Mouse (Mus musculus) CH12.LX (cell line): ENCODE measurements around the gene Gm11487.

Experiments
- CTCF ChIP-seq, 2 experiments: IDR thresholded peaks in 1 of 2; conservative IDR thresholded peaks in 1 of 2; 2 replicates each; pipeline ENCODE4 v1.5.1; 2011 to 2012; ENCODE audit warnings: low read depth in 2 of 2, low read length in 2 of 2, improper control_type of control experiment in 1 of 2, inconsistent platforms in 1 of 2, mild to moderate bottlenecking in 1 of 2, moderate library complexity in 1 of 2
- ELF1 ChIP-seq: IDR thresholded peaks from 2 replicates; pipeline ENCODE4 v1.6.1; 2014; ENCODE audit warnings: low read depth, mild to moderate bottlenecking, inconsistent platforms, low read length, improper control_type of control experiment
- EP300 ChIP-seq: IDR thresholded peaks from 2 replicates; pipeline ENCODE4 v1.6.1; 2011; ENCODE audit warnings: low read length, improper control_type of control experiment
- KAT2A ChIP-seq: IDR thresholded peaks from 2 replicates; pipeline ENCODE4 v1.6.1; 2012; ENCODE audit warnings: low read length, improper control_type of control experiment, inconsistent platforms; ENCODE audit not compliant: insufficient replicate concordance
- MAX ChIP-seq: IDR thresholded peaks from 2 replicates; pipeline ENCODE4 v1.6.1; 2011; ENCODE audit warnings: low read length, improper control_type of control experiment
- MXI1 ChIP-seq: IDR thresholded peaks from 2 replicates; pipeline ENCODE4 v1.6.1; 2011; ENCODE audit warnings: mild to moderate bottlenecking, low read depth, low read length, improper control_type of control experiment
- NELFE ChIP-seq: IDR thresholded peaks from 2 replicates; pipeline ENCODE4 v1.6.1; 2011; ENCODE audit warnings: low read depth, low read length, improper control_type of control experiment
- POLR2A ChIP-seq: IDR thresholded peaks from 2 replicates; pipeline ENCODE4 v1.6.1; 2011; ENCODE audit warnings: low read depth, mild to moderate bottlenecking, improper control_type of control experiment, low read length
- POLR2AphosphoS2 ChIP-seq: IDR thresholded peaks from 2 replicates; pipeline ENCODE4 v1.6.1; 2011; ENCODE audit warnings: low read depth, low read length, improper control_type of control experiment
- SIN3A ChIP-seq: IDR thresholded peaks from 2 replicates; pipeline ENCODE4 v1.6.1; 2012; ENCODE audit warnings: low read length, improper control_type of control experiment, inconsistent platforms
- TCF12 ChIP-seq: IDR thresholded peaks from 2 replicates; pipeline ENCODE4 v1.6.1; 2014; ENCODE audit warnings: low read depth, mild to moderate bottlenecking, inconsistent platforms, low read length, improper control_type of control experiment
- ZKSCAN1 ChIP-seq: IDR thresholded peaks from 2 replicates; pipeline ENCODE4 v1.6.1; 2012; ENCODE audit warnings: low read depth, inconsistent platforms, low read length, improper control_type of control experiment, borderline replicate concordance
- ZMIZ1 ChIP-seq: IDR thresholded peaks from 2 replicates; pipeline ENCODE4 v1.6.1; 2012; ENCODE audit warnings: low read depth, mild to moderate bottlenecking, inconsistent platforms, low read length, improper control_type of control experiment

DNA sequence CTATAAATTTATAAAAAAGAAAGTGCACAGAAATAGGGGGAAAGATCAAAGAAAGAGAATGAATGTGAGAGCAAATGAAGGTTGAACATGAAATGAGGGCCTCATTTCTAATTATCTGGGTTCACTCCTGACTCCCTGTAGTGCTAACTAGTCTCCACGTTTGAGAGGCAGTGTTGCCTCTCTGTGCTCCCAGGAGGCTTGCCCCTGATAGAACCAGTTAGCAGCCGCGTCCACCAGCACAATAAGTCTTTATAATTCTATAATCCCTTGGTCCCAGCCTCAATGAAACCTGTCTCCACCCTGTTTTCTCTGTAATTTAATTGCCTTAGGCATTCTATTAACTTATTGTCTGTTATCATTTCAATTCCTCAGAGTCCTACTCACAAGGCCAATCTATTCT, 38.3 kb downstream of the Gm11487 start:
- TF ChIP-seq POLR2A, result no peak
- no peak for TF ChIP-seq ZKSCAN1
- TF ChIP-seq POLR2AphosphoS2, result no peak
- no peak for TF ChIP-seq EP300
- TF ChIP-seq ZMIZ1, result no peak
- TF ChIP-seq CTCF (conservative IDR thresholded peaks at IDR 0.05 in 1 of 2, IDR thresholded peaks at IDR 0.05 in 1 of 2; ENCODE audit: low read depth in 2 of 2, low read length in 2 of 2), result no peak
- TF ChIP-seq NELFE, result no peak
- no peak for TF ChIP-seq KAT2A
- no peak for TF ChIP-seq TCF12
- no peak for TF ChIP-seq ELF1
- no peak for TF ChIP-seq MXI1
- no peak for TF ChIP-seq MAX
- TF ChIP-seq SIN3A, result no peak
